Mouse (Mus musculus) gastrocnemius, postnatal 36 days (tissue): ENCODE measurements at regions not wholly inside any gene's neighbourhood (a gene's known extent, or its start where the extent isn't known, plus 50 kb on each side); places are given as distances from the start of the nearest gene placed in this dataset.
"Not testable (repeated sequence)": the region's sequence is repeated elsewhere in the genome, so short reads cannot be mapped to it uniquely, and the experiment has no call there.

ENCODE experiments used
- DNase-seq, 2 experiments: peaks; one replicate each; pipeline ENCODE4 v3.0.0; 2022
- intact Hi-C: fragments of 180-260 bp; cut with DNase I; formaldehyde crosslinking; loops from one replicate; pipeline ENCODE4 v1.15.1; 2025

DNA sequence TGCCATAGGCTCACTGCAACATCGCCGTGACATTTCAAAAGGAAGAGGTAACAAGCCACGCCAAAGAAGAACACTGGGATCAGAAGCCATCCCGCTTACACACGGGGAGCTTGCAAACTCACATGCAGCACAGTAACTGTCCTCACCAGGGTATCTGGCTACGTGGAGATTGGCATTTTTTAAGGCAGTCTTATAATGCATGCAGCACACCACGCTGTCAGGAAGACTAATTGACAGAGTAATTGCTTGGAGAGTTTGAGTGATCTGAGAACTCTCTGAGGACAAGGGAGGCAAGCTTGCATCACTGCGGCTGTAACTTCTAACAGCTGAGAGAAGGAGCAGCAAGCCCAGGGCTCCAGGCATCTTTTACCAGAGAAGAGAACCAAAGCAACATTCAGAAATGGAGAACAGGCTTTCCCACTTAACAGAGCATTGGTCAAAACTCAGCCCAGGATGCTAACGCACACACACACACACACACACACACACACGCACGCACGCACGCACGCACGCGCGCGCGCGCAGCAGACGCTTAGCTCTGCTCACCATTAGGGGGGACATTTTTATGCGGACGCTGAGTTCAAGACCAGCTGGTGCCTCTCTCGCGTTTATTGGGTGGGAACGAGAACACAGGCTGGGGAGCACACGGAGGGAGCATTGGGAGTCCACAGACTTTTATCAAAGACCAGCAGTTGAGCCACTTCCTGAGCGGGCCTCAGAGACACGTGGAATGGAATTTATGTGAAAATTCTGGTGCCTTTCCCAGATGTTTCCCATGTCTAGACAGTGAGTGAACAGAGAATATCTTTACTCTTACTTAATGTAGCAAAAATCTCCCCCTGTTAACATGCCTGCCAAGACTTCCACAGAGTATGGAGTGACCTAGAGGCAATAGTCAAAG is 66.6 kb downstream of the 1700129C05Rik start:
- DNase-seq = no peak
- intact Hi-C loops = no loop called here

- intact Hi-C loops = no loop called here
- DNase-seq = no peak
Measured at GRCm38 (mm10) chr14:59072323-59073039, 70.2 kb downstream of the 1700129C05Rik start.

GRCm38 (mm10) chr14:59070056-59070455 is 72.6 kb downstream of the 1700129C05Rik start:
- intact Hi-C loops = no loop called here
- DNase-seq = no peak

- intact Hi-C loops = no loop called here
- no peak for DNase-seq
Measured at GRCm38 (mm10) chr14:59066456-59067220, 76.1 kb downstream of the 1700129C05Rik start.

DNA sequence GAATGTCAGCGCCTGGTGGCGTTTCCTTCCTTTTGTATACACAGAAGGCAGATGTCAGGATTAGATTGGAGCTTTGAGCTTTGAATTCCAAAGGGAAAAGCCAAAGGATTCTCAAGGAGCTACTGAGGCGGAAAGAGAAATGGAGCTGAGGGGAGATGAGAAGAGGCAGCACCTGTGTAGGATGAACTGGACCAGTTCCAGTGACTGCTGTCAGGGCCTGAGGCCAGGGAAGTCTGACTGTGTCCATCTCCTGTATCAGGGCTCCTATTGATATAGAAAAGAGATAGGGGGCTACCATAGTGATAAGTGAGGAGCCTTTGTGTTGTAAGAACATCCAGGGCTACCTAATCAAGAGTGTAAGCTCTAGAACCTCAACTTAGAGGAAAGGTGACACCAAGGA is 79.5 kb downstream of the 1700129C05Rik start:
- no peak for DNase-seq
- intact Hi-C loops = no loop called here

DNA sequence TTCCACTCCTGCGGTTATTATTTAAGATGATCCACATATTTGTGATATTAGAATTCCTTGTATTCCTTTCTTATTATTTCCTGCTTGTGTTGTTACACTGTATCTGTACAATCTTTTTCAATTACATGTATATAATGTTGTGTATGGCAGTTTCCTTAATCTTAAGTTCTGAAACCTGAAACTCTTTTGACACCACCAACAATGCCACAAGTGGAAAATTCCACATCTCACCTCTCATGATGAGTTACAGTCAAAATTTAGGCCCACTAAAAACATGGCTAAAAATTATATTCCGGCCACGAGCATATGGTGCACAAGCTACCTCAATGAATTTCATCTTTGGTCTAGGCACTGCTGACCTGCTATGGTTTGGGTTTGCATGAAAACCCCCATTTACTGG is 85.9 kb downstream of the 1700129C05Rik start:
- DNase-seq = no peak
- intact Hi-C loops = no loop called here

DNA sequence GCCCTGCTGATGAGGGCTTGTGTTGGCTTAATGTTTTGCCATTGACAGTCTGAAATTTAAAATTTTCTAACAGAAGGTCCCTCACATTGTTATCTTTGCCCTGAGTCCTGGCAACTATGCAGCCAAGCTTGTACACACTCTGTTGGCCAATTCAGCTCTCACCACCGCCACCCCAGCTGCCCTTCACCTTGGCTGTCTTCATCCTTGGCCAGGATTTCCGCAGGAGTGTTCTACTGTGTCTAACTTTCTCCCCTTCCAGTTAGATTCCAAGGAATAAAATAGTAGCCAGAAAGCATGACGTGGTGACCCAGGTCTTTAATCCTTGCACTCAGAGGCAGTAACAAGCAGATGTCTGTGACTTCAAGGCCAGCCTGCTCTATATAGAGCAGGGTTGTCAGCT is 87.4 kb downstream of the 1700129C05Rik start:
- intact Hi-C loops = no loop called here
- DNase-seq = no peak

GRCm38 (mm10) chr14:59052421-59052820 is 90.3 kb downstream of the 1700129C05Rik start:
- intact Hi-C loops = no loop called here
- no peak for DNase-seq

DNA sequence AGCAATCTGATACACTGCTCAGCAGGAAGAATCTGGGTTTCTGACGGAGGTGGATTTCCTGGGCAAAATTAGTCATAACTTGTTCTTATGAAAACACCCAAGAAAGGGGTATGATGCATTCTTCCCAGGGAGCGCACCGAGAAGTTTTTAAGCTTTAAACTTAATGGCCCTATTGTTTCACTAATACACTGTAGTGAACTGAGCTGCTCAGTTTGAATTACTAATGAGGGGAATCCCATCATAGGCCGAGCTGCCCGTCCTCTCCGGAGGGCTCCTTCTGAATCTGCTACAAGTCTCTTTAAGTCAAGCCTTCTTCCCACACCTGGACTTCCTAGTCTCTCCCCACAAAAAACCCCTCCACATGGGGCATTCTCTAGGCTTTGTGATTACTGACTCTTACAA is 91.2 kb downstream of the 1700129C05Rik start:
- DNase-seq = no peak
- intact Hi-C loops = no loop called here

DNA sequence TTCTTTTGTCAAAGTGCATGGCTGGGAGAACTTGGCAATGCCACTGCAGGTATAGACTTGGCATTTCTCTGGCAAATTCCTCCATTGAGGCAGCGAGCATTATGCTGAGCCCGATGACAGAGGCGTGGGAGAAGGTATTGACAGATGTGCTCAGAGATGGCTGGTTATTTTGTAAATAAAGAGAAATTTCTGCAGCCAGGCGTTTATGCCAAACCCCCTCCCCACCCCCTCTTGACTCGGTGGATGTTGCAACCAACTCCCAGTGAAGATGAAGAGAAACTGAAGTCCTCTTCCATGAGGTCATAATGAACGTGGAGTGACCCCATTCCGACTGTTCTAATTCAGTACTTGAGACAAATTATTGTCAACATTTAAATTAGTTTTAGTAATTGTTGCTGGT is 97.0 kb downstream of the 1700129C05Rik start:
- intact Hi-C loops = no loop called here
- DNase-seq = peak in 1 of 2 experiments; percentile 22

DNA sequence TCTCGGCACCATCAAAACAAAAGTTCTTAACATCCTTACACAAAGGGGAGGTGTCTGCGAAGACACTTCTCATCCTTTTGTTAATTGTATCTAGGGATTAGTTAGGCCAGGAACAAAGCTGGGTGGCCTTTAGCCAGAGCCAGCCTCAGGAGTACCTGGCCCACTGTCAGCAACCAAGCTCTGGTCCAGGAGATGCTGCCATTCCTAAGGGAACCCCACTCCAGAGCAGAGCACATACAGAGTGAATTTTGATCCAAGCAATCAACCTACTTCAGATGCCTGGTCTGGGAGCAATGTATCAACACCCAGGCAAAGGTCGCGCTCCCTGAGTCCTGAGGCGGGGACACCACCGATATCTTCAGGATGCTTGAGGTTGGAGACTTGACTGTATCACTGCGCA is 97.5 kb downstream of the 1700129C05Rik start:
- DNase-seq = peak in 1 of 2 experiments; percentile 17
- intact Hi-C loops = no loop called here

- intact Hi-C loops = no loop called here
- DNase-seq = no peak
Measured at GRCm38 (mm10) chr14:59042152-59042551, 100.5 kb downstream of the 1700129C05Rik start.

DNA sequence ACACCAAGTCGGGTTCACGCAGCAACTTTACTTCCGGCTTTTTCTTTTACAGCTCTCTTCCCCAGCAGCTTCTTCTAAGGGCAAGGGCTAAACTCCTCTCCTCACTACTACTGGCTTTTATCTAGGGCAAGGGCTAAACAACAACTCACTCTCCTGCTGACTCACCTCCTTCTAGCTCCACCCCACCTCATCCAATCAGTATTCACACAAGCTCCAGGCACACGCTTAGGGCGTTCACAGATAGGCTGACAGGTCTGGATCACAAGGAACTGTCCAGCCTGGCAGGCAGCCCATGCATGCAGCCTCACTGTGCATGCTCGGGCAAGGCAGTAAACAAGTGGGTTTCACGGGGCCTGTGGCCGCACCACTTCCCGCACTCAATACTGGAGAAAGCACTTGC is 116.9 kb downstream of the 1700129C05Rik start:
- DNase-seq, intact Hi-C loops: not testable (repeated sequence)

GRCm38 (mm10) chr14:59009534-59009933 is 133.2 kb downstream of the 1700129C05Rik start:
- no peak for DNase-seq
- intact Hi-C loops = no loop called here

DNA sequence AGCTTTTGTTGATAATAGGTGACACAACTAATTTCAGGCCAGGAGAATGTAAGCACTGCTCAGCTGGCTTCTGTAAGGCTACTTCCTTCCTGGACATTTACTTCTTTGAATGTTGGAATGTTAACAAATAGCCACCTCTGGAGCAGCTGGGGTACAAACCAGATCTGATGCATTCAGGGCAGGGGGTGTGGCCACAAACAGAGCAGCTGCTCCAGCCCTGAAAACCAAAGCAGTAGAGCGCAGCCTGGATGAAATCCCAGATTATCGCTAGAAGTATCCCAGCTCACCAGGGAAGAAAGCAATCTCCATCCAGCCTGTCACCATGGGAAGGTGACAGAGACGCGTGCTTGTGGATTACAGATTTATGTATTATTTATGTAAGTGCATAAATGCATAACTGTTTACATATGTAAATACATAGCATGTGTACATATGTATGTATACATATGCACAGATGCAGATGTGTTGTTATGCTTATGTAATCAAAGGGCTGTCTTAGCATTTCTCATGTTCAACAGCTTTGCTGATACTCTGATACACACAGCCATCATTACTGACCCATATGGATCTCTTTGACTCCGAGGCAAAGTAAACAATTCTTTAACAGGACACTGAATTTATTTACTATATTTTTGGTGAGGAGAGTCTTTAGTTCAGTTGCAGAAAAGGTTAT is 143.5 kb downstream of the 1700129C05Rik start:
- DNase-seq = no peak
- intact Hi-C loops = no loop called here

DNA sequence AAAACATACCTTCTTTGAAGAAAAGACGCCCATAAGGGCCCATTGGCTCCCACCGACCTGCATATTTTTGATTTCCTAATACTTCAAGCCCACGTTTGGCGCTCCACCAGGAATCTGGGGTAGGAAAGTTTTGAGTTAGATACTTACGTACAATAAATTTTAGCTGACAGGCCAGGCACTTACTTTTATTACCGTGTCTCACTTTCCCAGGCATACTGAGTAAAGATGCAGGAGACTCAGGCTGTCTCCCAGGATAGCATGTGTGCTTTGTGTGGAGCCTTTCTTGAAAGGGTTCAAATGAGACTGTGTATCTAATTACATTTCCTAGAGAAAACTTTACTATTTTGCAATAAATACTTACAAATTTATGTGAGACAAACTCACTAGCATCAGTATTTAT is 147.7 kb downstream of the 1700129C05Rik start:
- DNase-seq = no peak
- intact Hi-C loops = no loop called here

DNA sequence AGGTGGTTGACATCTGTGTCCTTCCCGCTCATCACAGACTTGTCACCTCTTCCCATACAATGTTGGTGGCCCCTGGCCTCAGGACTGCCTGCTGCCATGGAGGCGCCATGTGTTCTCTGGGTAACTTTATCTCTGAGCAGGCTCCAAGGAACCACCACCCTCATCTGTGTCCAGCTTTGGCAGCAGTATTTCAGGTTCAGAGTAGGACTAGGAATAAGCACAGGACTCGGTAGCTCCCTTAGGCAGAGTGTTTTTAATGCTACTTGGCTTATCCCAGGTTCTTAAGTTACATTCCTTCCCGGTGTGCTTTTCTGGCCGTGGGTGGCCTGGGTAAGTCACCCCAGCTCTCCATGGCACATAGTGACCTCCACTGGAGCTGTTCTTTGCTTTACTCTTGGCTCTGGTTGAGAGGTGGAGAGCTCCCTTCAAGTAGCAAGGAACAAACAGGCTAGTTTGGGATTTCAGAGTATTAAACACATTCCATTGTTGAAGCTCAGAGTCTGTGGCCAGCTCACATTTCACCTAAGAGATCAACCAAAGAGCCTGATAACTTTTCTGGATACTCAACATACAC is 153.0 kb downstream of the 1700129C05Rik start:
- no peak for DNase-seq

DNA sequence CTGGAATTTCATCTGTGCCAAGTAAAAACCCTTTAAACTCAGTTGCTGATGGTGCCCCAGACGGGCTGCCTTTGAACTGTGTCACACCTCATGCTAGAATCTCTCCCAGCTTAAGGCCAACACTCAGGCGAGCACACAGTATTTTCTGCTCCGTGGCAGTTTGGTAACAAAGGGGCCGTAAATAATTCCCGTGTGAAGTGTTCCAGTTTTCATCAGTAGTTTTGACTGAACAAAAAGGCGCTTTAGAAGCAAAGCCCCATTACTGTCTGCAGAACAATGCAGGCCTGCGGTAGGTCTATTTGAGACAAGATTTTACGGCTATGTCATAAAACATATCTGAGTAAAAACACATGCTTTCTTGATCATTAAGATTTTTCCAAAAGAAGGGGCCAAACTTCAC is 155.0 kb downstream of the 1700129C05Rik start:
- DNase-seq = no peak
- intact Hi-C loops = no loop called here

More for the DNA sequence above, 153.0 kb downstream of the 1700129C05Rik start:
- intact Hi-C loops = no loop called here

GRCm38 (mm10) chr14:58985838-58986237 is 156.9 kb downstream of the 1700129C05Rik start:
- intact Hi-C loops = no loop called here
- no peak for DNase-seq

- no peak for DNase-seq
- intact Hi-C loops = no loop called here
Measured at GRCm38 (mm10) chr14:58976791-58977190, 165.9 kb downstream of the 1700129C05Rik start.
